Mouse (Mus musculus): ENCODE measurements at regions not wholly inside any gene's neighbourhood (a gene's known extent, or its start where the extent isn't known, plus 50 kb on each side); places are given as distances from the start of the nearest gene placed in this dataset.

DNA sequence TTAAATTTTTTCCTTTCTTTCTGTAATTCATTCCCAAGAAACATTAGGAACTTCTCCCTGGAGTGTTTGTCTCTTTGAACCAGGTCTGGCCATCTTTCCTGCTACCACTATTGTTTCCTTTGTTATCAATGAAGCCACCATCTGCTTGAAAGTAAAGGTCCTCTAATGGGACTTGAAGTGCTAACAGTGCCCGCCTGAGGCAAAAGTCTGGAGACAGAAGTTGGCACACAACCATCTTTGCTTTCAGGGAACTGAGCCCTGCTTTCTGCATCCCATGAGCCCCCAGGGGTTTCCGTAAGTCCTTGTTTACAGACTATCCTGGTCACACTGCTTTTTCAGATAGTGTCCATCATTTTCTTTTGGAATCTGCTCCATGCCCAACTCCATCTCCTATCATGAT lies 546.2 kb upstream of the Mpdz start:
- TF ChIP-seq CTCF (IDR thresholded peaks at IDR 0.05; ENCODE audit: insufficient read depth, low read length) (no peak), POLR2A (IDR thresholded peaks at IDR 0.05; ENCODE audit: borderline replicate concordance, extremely low read depth, low read depth, low read length) (no peak)
